In genomic region chr8:65586909-65587308, GRCm38 (mm10) we compare ENCODE assay signal across 25 mouse cellular contexts.
"Had no signal": no experiment of that assay in that cellular context is flagged by ENCODE, and none has a peak within 500 bp of the region (broad histone marks: within the 10 kb centered on the region; RNA-seq: fewer than 3 reads in every experiment).

No protein-coding gene starts in this region.

- H3K4me3 ChIP-seq: gastrocnemius, adult 2 months; heart, adult 2 months; heart, embryonic 13.5 days; heart, embryonic 15.5 days; hindbrain, embryonic 13.5 days; hindbrain, embryonic 15.5 days; intestine, embryonic 15.5 days; layer of hippocampus, adult 2 months; left cerebral cortex, adult 2 months; limb, embryonic 10.5 days; limb, embryonic 12.5 days; liver, embryonic 13.5 days; liver, embryonic 15.5 days had no signal

- ATAC-seq: hindbrain, postnatal 0 days; intestine, embryonic 15.5 days; intestine, postnatal 0 days had no signal

- H3K36me3 ChIP-seq: heart, embryonic 13.5 days; heart, embryonic 15.5 days; hindbrain, embryonic 13.5 days; hindbrain, embryonic 15.5 days; intestine, embryonic 15.5 days; limb, embryonic 10.5 days; limb, embryonic 12.5 days; liver, embryonic 13.5 days; liver, embryonic 15.5 days had no signal

- H3K27me3 ChIP-seq: heart, embryonic 13.5 days; heart, embryonic 15.5 days; hindbrain, embryonic 13.5 days; hindbrain, embryonic 15.5 days; intestine, embryonic 15.5 days; limb, embryonic 12.5 days; liver, embryonic 13.5 days; liver, embryonic 15.5 days had no signal

- DNase-seq: gastrocnemius, adult 2 months; gastrocnemius, postnatal 10 days; gastrocnemius, postnatal 25 days; heart, adult 2 months; heart, postnatal 14 days; heart, postnatal 36 days; kidney, adult 18-20 months; kidney, adult 8-10 months; kidney, postnatal 10 days; kidney, postnatal 25 days; kidney, postnatal 4 days; liver; liver, embryonic 13.5 days had no signal
